Mouse (Mus musculus): ENCODE results near the gene Egfl6.

DNA sequence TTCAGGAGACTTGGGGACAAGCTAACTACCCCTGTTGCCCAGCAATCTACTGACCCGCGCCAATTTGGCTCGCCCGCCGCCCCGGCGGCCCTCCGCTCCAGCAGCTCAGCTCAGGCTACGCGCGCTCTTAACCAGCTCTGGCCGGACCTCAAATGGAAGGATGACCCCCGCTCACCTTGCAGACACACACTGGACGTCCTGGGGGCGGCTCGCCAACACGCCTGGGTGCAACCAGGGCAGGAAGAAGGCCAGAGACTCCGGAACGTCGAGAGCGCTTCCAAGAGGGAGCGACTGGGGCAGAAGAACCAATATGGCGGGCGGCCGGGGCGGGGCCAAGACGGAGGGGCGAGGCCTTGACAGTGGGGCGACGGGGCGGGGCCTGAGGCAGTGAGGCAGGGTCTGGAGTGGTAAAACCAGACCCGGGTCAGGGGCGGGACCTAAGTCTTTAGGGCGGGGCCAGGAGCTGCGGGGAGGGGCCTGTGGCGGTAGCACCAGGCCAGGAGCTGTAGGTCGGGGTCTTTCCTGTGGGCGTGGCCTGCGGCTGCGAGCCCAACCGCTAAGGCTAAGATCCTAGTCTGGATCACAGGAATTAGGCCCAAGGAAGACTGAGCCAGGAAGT, 106.0 kb downstream of the Egfl6 start, which contains the start of gene Rab9:
- TF ChIP-seq ZNF384 (IDR thresholded peaks at IDR 0.05; ENCODE audit: low read depth, low read length) (no peak), CHD2 (IDR thresholded peaks at IDR 0.05; ENCODE audit: low read depth, low read length) (no peak), ZC3H11A (IDR thresholded peaks at IDR 0.05; ENCODE audit: borderline replicate concordance, low read depth, low read length) (no peak)

All from ES-E14 (cell line).